Mouse (Mus musculus) bone marrow macrophage, adult 2 months (primary cell): ENCODE measurements around the gene Chil3.

Source experiments
- CTCF ChIP-seq: IDR thresholded peaks from 2 replicates; pipeline ENCODE4 v1.5.1; 2012; ENCODE audit warnings: low read depth, mild to moderate bottlenecking, low read length, moderate library complexity
- POLR2A ChIP-seq: IDR thresholded peaks from 2 replicates; pipeline ENCODE4 v1.6.1; 2012; ENCODE audit warnings: mild to moderate bottlenecking, low read depth, low read length, borderline replicate concordance

DNA sequence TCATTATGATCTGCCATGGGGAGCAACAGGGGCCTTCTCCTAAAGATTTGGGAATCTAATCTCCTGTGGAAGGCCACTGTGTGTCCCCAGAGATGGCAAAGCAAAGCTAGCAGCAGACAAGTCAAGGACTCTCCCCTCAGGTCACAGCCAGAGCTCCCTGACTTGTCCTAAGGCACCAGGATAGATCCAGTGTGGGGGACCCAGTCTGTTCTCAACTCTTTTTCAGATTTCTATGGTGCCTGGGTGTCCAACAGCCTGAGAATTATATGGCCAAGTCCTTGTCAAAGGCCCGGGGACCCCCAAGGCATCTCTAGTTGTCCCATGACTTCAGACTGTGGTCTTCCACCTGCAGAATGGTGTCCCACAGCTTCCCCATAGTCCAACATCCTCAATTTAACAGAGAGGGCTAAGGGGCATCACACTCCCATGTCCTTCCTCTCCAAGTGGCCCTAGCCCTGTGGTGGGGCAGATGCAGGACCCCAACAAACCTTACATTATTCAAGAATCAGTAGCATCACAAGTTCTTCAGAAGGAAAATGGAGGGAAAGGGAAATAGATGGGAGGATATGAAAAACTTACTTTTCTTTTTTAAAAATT lies 3.9 kb upstream of the Chil3 start:
- TF ChIP-seq CTCF, result no peak
- no peak for TF ChIP-seq POLR2A
